Mouse (Mus musculus) olfactory bulb, adult 2 months (tissue): ENCODE results near the gene Tenm2.

Source experiments
- CTCF ChIP-seq: fragments of 200-500 bp; IDR thresholded peaks from 2 replicates; pipeline ENCODE4 v1.5.1; 2012; ENCODE audit warnings: low read depth, mild to moderate bottlenecking, low read length, moderate library complexity; ENCODE audit not compliant: insufficient read depth
- POLR2A ChIP-seq: fragments of 200-500 bp; IDR thresholded peaks from 2 replicates; pipeline ENCODE4 v1.6.1; 2012; ENCODE audit warnings: mild to moderate bottlenecking, low read depth, low read length, moderate library complexity; ENCODE audit not compliant: insufficient read depth

DNA sequence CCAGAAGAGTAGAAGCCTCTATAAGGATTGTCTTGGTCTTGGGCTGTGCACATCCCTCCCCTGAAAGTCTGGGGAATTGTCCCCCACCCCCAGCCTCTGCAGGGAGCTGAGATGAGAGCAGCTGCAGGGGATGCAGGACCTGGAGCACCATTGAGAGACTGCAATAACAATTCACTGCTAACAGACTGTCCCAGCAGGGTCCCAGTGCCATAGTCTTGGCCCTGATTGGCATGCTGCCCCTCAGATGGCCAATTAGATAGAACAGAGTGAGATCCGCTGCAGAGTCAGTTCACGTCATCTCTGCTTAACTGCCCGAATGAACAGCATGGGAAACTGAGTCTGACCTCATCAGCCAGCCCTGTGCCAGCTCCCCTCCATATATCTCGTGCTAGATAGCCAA lies 1097.9 kb downstream of the Tenm2 start:
- TF ChIP-seq POLR2A (no peak), CTCF (no peak)
